Mouse (Mus musculus): ENCODE results near the gene Vamp2. TPM values are rescaled to one million over a fixed set of nuclear protein-coding genes. Genes with fewer than 3 reads are reported as not detected.

The Vamp2 gene
- total and polyA plus RNA-seq, 2 experiments from 2014 or later, result 25.2 to 59.2 TPM

GRCm38 (mm10) chr11:69125919-69126705 is 37.8 kb downstream of the Vamp2 start:
- TF ChIP-seq EP300 (IDR thresholded peaks at IDR 0.05; ENCODE audit: low read depth), result no peak
- no peak for TF ChIP-seq CTCF (IDR thresholded peaks at IDR 0.05; ENCODE audit: low read depth)
- WGBS, result 21% methylated on average over 20 of the region's 20 CpGs
- no peaks in the 10 kb centered on the region for H3K9me3 ChIP-seq (replicated peaks; ENCODE audit: control insufficient read depth, low read length)
- no peaks in the 10 kb centered on the region for H3K27me3 ChIP-seq (ENCODE audit: control insufficient read depth, insufficient read depth, low read length)
- H3K4me2 ChIP-seq (ENCODE audit: low read depth, low read length), result peak overlapping the region; percentile 81
- no peaks in the 10 kb centered on the region for H3K36me3 ChIP-seq (replicated peaks; ENCODE audit: control insufficient read depth, insufficient read depth, low read length)
- H3K27ac ChIP-seq (ENCODE audit: low read depth), result no peak overlapping the region
- ATAC-seq (ENCODE audit: insufficient read depth, low read depth), result no peak
- peaks cover 14% of the 10 kb centered on the region; the same call in 1 of the 2 replicates for H3K4me1 ChIP-seq (ENCODE audit: control insufficient read depth, insufficient read depth)
- DNase-seq (ENCODE audit: low spot score), result no peak
- H3K9ac ChIP-seq (replicated peaks; ENCODE audit: low read depth, low read length), result 0 out of 2 replicates have a peak overlapping the region, but pooled peaks have one; percentile 21
- H3K4me3 ChIP-seq (ENCODE audit: low read depth, low read length), result peak overlapping the region; percentile 57

DNA sequence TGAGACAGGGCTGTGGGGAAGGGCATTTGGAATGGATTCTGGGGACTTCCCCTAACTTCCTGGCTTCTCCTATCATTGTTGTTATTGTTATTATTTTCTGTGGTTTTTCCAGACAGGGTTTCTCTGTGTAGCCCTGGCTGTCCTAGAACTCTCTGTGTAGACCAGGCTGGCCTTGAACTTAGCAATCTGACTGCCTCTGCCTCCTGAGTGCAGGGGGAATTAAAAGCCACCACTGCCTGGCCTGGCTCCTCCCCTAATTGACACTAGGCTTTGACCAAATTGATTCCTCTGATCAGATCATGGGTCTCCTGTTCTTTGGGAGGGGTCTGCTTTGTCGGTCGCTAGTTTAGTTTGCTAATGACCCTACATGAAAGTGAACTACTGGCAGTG is 38.4 kb downstream of the Vamp2 start:
- DNase-seq (ENCODE audit: low spot score) (no peak), ATAC-seq (ENCODE audit: insufficient read depth, low read depth) (no peak)
- H3K36me3 ChIP-seq (replicated peaks; ENCODE audit: control insufficient read depth, insufficient read depth, low read length), result no peaks in the 10 kb centered on the region
- no peak overlapping the region for H3K4me3 ChIP-seq (ENCODE audit: low read depth, low read length)
- H3K27me3 ChIP-seq (ENCODE audit: control insufficient read depth, insufficient read depth, low read length), result no peaks in the 10 kb centered on the region
- H3K27ac ChIP-seq (ENCODE audit: low read depth), result no peak overlapping the region
- H3K4me1 ChIP-seq (ENCODE audit: control insufficient read depth, insufficient read depth), result peaks cover 9% of the 10 kb centered on the region; the same call in 1 of the 2 replicates
- no peaks in the 10 kb centered on the region for H3K9me3 ChIP-seq (replicated peaks; ENCODE audit: control insufficient read depth, low read length)
- WGBS, result 68% methylated on average over 2 of the region's 2 CpGs
- no peak overlapping the region for H3K9ac ChIP-seq (replicated peaks; ENCODE audit: low read depth, low read length)
- no peak for TF ChIP-seq CTCF (IDR thresholded peaks at IDR 0.05; ENCODE audit: low read depth)
- no peak for TF ChIP-seq EP300 (IDR thresholded peaks at IDR 0.05; ENCODE audit: low read depth)
- H3K4me2 ChIP-seq (ENCODE audit: low read depth, low read length), result no peak overlapping the region

- Histone ChIP-seq H3K27me3 (ENCODE audit: control insufficient read depth, insufficient read depth, low read length) (no peaks in the 10 kb centered on the region), H3K9ac (replicated peaks; ENCODE audit: low read depth, low read length) (no peak overlapping the region), H3K4me1 (ENCODE audit: control insufficient read depth, insufficient read depth) (peaks cover 8% of the 10 kb centered on the region; the same call in 1 of the 2 replicates), H3K4me2 (ENCODE audit: low read depth, low read length) (no peak overlapping the region), H3K36me3 (replicated peaks; ENCODE audit: control insufficient read depth, insufficient read depth, low read length) (no peaks in the 10 kb centered on the region), H3K9me3 (replicated peaks; ENCODE audit: control insufficient read depth, low read length) (no peaks in the 10 kb centered on the region), H3K4me3 (ENCODE audit: low read depth, low read length) (no peak overlapping the region), H3K27ac (ENCODE audit: low read depth) (no peak overlapping the region)
- WGBS, result 59% methylated on average over 8 of the region's 8 CpGs
- DNase-seq (ENCODE audit: low spot score) (no peak), ATAC-seq (ENCODE audit: insufficient read depth, low read depth) (no peak)
- TF ChIP-seq CTCF (IDR thresholded peaks at IDR 0.05; ENCODE audit: low read depth) (no peak), EP300 (IDR thresholded peaks at IDR 0.05; ENCODE audit: low read depth) (no peak)
Observed at GRCm38 (mm10) chr11:69128426-69129122, 40.3 kb downstream of the Vamp2 start.

GRCm38 (mm10) chr11:69133566-69133922 is 45.3 kb downstream of the Vamp2 start:
- H3K27me3 ChIP-seq (ENCODE audit: control insufficient read depth, insufficient read depth, low read length), result no peaks in the 10 kb centered on the region
- ATAC-seq (ENCODE audit: insufficient read depth, low read depth), result no peak

DNA sequence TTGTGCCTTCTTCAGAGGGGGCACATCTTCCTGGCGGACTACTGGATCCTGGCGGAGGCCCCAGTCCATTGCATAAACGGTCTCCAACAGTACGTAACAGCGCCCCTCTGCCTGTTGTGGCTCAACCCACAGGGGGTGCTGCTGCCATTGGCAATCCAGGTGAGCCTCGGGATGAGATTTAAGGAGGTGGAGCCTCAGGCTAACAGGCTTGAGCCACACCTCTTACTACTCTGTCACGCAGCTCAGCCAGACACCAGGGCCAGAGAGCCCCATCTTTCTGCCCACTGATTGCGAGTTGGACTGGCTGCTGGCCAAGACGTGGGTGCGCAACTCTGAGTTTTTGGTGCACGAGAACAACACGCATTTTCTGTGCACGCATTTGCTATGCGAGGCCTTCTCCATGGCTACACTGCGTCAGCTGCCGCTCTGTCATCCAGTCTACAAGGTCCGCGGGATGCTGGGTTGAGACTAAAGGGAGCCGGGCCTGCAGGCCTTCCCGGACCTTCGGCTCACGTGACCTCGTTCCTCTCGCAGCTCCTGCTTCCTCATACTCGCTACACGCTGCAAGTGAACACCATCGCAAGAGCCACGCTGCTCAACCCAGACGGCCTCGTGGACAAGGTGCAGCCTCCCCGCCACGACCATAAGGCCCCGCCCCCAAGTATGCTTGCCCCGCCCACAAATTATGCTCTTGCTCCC is 45.8 kb downstream of the Vamp2 start:
- no peaks in the 10 kb centered on the region for H3K27me3 ChIP-seq (ENCODE audit: control insufficient read depth, insufficient read depth, low read length)
- peak overlapping the region; percentile 40 for H3K4me3 ChIP-seq (ENCODE audit: low read depth, low read length)
- no peaks in the 10 kb centered on the region for H3K36me3 ChIP-seq (replicated peaks; ENCODE audit: control insufficient read depth, insufficient read depth, low read length)
- H3K4me1 ChIP-seq (ENCODE audit: control insufficient read depth, insufficient read depth), result no peaks in the 10 kb centered on the region
- DNase-seq (ENCODE audit: low spot score), result peak; percentile 23
- no peak overlapping the region for H3K9ac ChIP-seq (replicated peaks; ENCODE audit: low read depth, low read length)
- peak; percentile 76 for ATAC-seq (ENCODE audit: insufficient read depth, low read depth)
- H3K9me3 ChIP-seq (replicated peaks; ENCODE audit: control insufficient read depth, low read length), result no peaks in the 10 kb centered on the region
- 4% methylated on average over 34 of the region's 34 CpGs for WGBS
- H3K27ac ChIP-seq (ENCODE audit: low read depth), result no peak overlapping the region
- H3K4me2 ChIP-seq (ENCODE audit: low read depth, low read length), result peak overlapping the region; percentile 60
- TF ChIP-seq CTCF (IDR thresholded peaks at IDR 0.05; ENCODE audit: low read depth), result peak; percentile 43
- TF ChIP-seq EP300 (IDR thresholded peaks at IDR 0.05; ENCODE audit: low read depth), result no peak

More at GRCm38 (mm10) chr11:69133566-69133922, 45.3 kb downstream of the Vamp2 start:
- no peak overlapping the region for H3K9ac ChIP-seq (replicated peaks; ENCODE audit: low read depth, low read length)
- no peak for DNase-seq (ENCODE audit: low spot score)
- 35% methylated on average over 5 of the region's 5 CpGs for WGBS
- H3K4me1 ChIP-seq (ENCODE audit: control insufficient read depth, insufficient read depth), result no peaks in the 10 kb centered on the region
- H3K36me3 ChIP-seq (replicated peaks; ENCODE audit: control insufficient read depth, insufficient read depth, low read length), result no peaks in the 10 kb centered on the region
- H3K9me3 ChIP-seq (replicated peaks; ENCODE audit: control insufficient read depth, low read length), result no peaks in the 10 kb centered on the region
- H3K4me2 ChIP-seq (ENCODE audit: low read depth, low read length), result peak overlapping the region; percentile 60; the same call in 1 of the 2 replicates
- no peak for TF ChIP-seq CTCF (IDR thresholded peaks at IDR 0.05; ENCODE audit: low read depth)
- TF ChIP-seq EP300 (IDR thresholded peaks at IDR 0.05; ENCODE audit: low read depth), result no peak
- peak overlapping the region; percentile 40; the same call in 1 of the 2 replicates for H3K4me3 ChIP-seq (ENCODE audit: low read depth, low read length)
- H3K27ac ChIP-seq (ENCODE audit: low read depth), result no peak overlapping the region
